Mouse (Mus musculus) lung, postnatal 0 days (tissue): ENCODE results near the gene Gaa. TPM values are rescaled to one million over a fixed set of nuclear protein-coding genes. Genes with fewer than 3 reads are reported as not detected.

ENCODE experiments used
- ATAC-seq: fragments of 200-750 bp; cut with Nextera tagmentation; 2 replicates; pipeline ENCODE4 v1.8.0; 2017; ENCODE audit warnings: moderate library complexity
- DNase-seq: peaks from one replicate; pipeline ENCODE4 v3.0.0-alpha.2; 2016; ENCODE audit warnings: low spot score
- H3K27ac ChIP-seq: fragments of 300-500 bp; sonication (generic); 2 replicates; pipeline ENCODE4 v1.5.1; 2014; ENCODE audit warnings: antibody characterized with exemption, mild to moderate bottlenecking, low read length, mixed read lengths
- H3K27me3 ChIP-seq: fragments of 300-500 bp; sonication (generic); replicated peaks from 2 replicates; pipeline ENCODE4 v1.6.1; 2014; ENCODE audit warnings: low read length, mixed read lengths; ENCODE audit not compliant: insufficient read depth
- H3K36me3 ChIP-seq: fragments of 300-500 bp; sonication (generic); 2 replicates; pipeline ENCODE4 v1.6.1; 2014; ENCODE audit warnings: low read length, mixed read lengths; ENCODE audit not compliant: insufficient read depth
- H3K4me1 ChIP-seq: fragments of 300-500 bp; sonication (generic); 2 replicates; pipeline ENCODE4 v1.6.1; 2014; ENCODE audit warnings: antibody characterized with exemption, low read depth, low read length, mixed read lengths; ENCODE audit not compliant: insufficient read depth
- H3K4me2 ChIP-seq: fragments of 300-500 bp; sonication (generic); replicated peaks from 2 replicates; pipeline ENCODE4 v1.6.1; 2014; ENCODE audit warnings: low read depth, mild to moderate bottlenecking, low read length, moderate library complexity, mixed read lengths
- H3K4me3 ChIP-seq: fragments of 300-500 bp; sonication (generic); 2 replicates; pipeline ENCODE4 v1.5.1; 2014; ENCODE audit warnings: low read depth, low read length
- H3K9ac ChIP-seq: fragments of 300-500 bp; sonication (generic); replicated peaks from 2 replicates; pipeline ENCODE4 v1.6.1; 2014; ENCODE audit warnings: low read depth, mild to moderate bottlenecking
- H3K9me3 ChIP-seq: fragments of 300-500 bp; sonication (generic); 2 replicates; pipeline ENCODE4 v1.6.1; 2016; ENCODE audit warnings: low read length, mixed read lengths
- CTCF ChIP-seq: IDR thresholded peaks from 2 replicates; pipeline ENCODE4 v1.5.1; 2016; ENCODE audit warnings: antibody characterized with exemption, mild to moderate bottlenecking
- EP300 ChIP-seq: IDR thresholded peaks from 2 replicates; pipeline ENCODE4 v1.6.1; 2016; ENCODE audit warnings: antibody characterized with exemption, mild to moderate bottlenecking, control low read depth
- WGBS: fragments of 180-500 bp; shearing (Covaris S2); extraction: QIAGEN DNeasy Blood & Tissue Kit; methylation state at CpG from one replicate; pipeline ENCODE4 v1.1.7; 2014; 5-methylcytosine and 5-hydroxymethylcytosine counted together
- polyA plus RNA-seq: library from polyadenylated mRNA; unstranded; fragments of >200 nt; fragmentation: Nextera tagmentation; extraction: Ambion mirVana; gene quantifications from 2 replicates; pipeline ENCODE4 v1.2.1, GENCODE M21; 2015

Gaa gene
- polyA plus RNA-seq, 1 experiment from 2014 or later = 45.1 TPM

GRCm38 (mm10) chr11:119298917-119299316 lies 31.2 kb downstream of the Gaa start:
- no peak for TF ChIP-seq CTCF
- no peak for TF ChIP-seq EP300
- Histone ChIP-seq H3K36me3 (peaks cover 23% of the 10 kb centered on the region), H3K4me3 (peak overlapping the region; percentile 90), H3K9me3 (no peaks in the 10 kb centered on the region), H3K27ac (no peak overlapping the region), H3K27me3 (no peaks in the 10 kb centered on the region), H3K4me2 (peak overlapping the region; percentile 76), H3K4me1 (peaks cover 4% of the 10 kb centered on the region; the same call in 1 of the 2 replicates), H3K9ac (peak overlapping the region; percentile 96)
- ATAC-seq (no peak), DNase-seq (peak; percentile 14)
- WGBS = 7% methylated on average over 6 of the region's 7 CpGs

GRCm38 (mm10) chr11:119299391-119300245 lies 31.9 kb downstream of the Gaa start, which contains the start of gene Eif4a3:
TSS of gene Eif4a3 (minus strand) at chr11:119300089.
- DNase-seq (peak; percentile 98), ATAC-seq (peak; percentile 97)
- Histone ChIP-seq H3K4me1 (peaks cover 4% of the 10 kb centered on the region; the same call in 1 of the 2 replicates), H3K9ac (peak within 1 kb of the TSS; percentile 96), H3K4me2 (peak within 1 kb of the TSS; percentile 76), H3K27me3 (no peaks in the 10 kb centered on the region), H3K4me3 (peak within 1 kb of the TSS; percentile 90), H3K36me3 (peaks cover 16% of the 10 kb centered on the region), H3K27ac (peak within 1 kb of the TSS; percentile 81), H3K9me3 (no peaks in the 10 kb centered on the region)
- WGBS = 1% methylated on average over 89 of the region's 89 CpGs
- TF ChIP-seq CTCF (no peak), EP300 (peak; percentile 71)

GRCm38 (mm10) chr11:119300246-119300935 lies 32.7 kb downstream of the Gaa start:
- Histone ChIP-seq H3K4me1 (peaks cover 4% of the 10 kb centered on the region; the same call in 1 of the 2 replicates), H3K9me3 (no peaks in the 10 kb centered on the region), H3K36me3 (peaks cover 9% of the 10 kb centered on the region; the same call in 1 of the 2 replicates), H3K27me3 (no peaks in the 10 kb centered on the region), H3K4me2 (peak overlapping the region; percentile 60), H3K9ac (peak overlapping the region; percentile 96), H3K4me3 (peak overlapping the region; percentile 90), H3K27ac (peak overlapping the region; percentile 43)
- DNase-seq = peak; percentile 57
- TF ChIP-seq CTCF = peak; percentile 30
- no peak for TF ChIP-seq EP300
- 1% methylated on average over 31 of the region's 31 CpGs for WGBS
- ATAC-seq = peak; percentile 12; the same call in 1 of the 2 replicates

- H3K27me3 ChIP-seq = no peaks in the 10 kb centered on the region
- DNase-seq (peak; percentile 78), ATAC-seq (no peak)
- H3K4me2 ChIP-seq = no peak overlapping the region; the same call in 1 of the 2 replicates
- H3K9me3 ChIP-seq = no peaks in the 10 kb centered on the region
- no peak overlapping the region for H3K9ac ChIP-seq
- H3K27ac ChIP-seq = no peak overlapping the region
- no peak overlapping the region for H3K4me3 ChIP-seq
- WGBS = 22% methylated on average over 2 of the region's 2 CpGs
- TF ChIP-seq EP300 = no peak
- no peak for TF ChIP-seq CTCF
- peaks cover 4% of the 10 kb centered on the region; the same call in 1 of the 2 replicates for H3K4me1 ChIP-seq
- peaks cover 4% of the 10 kb centered on the region; the same call in 1 of the 2 replicates for H3K36me3 ChIP-seq
These were observed 33.3 kb downstream of the Gaa start for GRCm38 (mm10) chr11:119300986-119301385.

GRCm38 (mm10) chr11:119304904-119305712 lies 37.4 kb downstream of the Gaa start:
- WGBS = 43% methylated on average over 16 of the region's 16 CpGs
- ATAC-seq = 0 out of 2 replicates have a peak, but pooled peaks have one; percentile 8
- TF ChIP-seq CTCF = peak; percentile 79
- no peak for TF ChIP-seq EP300

More at GRCm38 (mm10) chr11:119304904-119305712, 37.4 kb downstream of the Gaa start:
- no peaks in the 10 kb centered on the region for H3K9me3 ChIP-seq
- H3K27ac ChIP-seq = no peak overlapping the region
- no peak overlapping the region for H3K4me2 ChIP-seq
- H3K4me1 ChIP-seq = no peaks in the 10 kb centered on the region
- H3K4me3 ChIP-seq = no peak overlapping the region
- no peak overlapping the region for H3K9ac ChIP-seq
- H3K27me3 ChIP-seq = no peaks in the 10 kb centered on the region
- H3K36me3 ChIP-seq = no peaks in the 10 kb centered on the region
- peak; percentile 66 for DNase-seq
